Mouse (Mus musculus) kidney, adult 18-20 months (tissue): Measurements from ENCODE around the gene Dtnb.

Experiments used
- DNase-seq: peaks from one replicate; pipeline ENCODE4 v3.0.0; 2021

Dtnb gene

GRCm38 (mm10) chr12:3739749-3740704, 167.8 kb downstream of the Dtnb start:
- no peak for DNase-seq

GRCm38 (mm10) chr12:3740705-3741081, 168.5 kb downstream of the Dtnb start:
- DNase-seq: no peak

GRCm38 (mm10) chr12:3745432-3746105, 173.4 kb downstream of the Dtnb start:
- DNase-seq: peak; percentile 47

- no peak for DNase-seq
Observed at GRCm38 (mm10) chr12:3746369-3746768, 174.2 kb downstream of the Dtnb start.

DNA sequence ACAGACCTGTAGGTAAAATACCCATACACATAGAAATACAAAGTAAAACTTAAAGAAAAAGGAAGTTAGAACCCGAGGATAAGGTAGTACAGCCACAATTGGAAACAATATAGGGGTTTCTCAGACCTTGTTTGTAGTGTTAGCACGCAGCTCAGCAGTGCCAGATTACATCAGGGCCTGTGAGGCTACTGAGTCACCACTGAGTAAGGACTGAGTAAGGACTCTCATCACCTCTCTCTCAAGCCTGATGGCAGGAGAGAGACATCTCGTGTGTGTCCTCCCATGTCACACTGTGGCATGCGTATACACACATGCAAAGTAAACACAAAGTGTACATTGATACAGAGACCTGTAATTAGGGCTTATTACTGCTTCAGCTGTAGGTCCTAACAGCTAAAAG, 175.4 kb downstream of the Dtnb start:
- DNase-seq: no peak

DNA sequence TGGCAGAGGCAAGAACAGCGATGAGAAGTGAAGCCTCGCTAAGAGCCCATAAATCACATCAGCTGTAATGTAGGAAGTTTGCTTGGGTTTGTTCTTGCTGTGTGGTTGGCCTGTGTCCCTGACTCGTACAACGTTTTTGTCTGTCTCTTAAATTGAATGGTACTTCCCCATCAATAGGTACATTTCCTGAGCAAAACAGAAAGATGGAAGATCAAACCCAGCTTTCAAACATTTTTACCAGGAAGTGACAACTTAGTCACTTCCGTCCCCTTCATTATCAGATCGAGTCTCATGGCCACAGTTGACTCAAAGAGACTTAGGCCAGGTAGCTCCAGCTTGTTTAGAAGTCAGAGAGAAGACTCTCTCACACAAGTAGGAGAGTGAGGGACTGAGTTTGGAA, 183.3 kb downstream of the Dtnb start:
- no peak for DNase-seq

- DNase-seq: no peak
Observed at GRCm38 (mm10) chr12:3756216-3756615, 184.0 kb downstream of the Dtnb start.

GRCm38 (mm10) chr12:3758127-3758526, 185.9 kb downstream of the Dtnb start:
- no peak for DNase-seq

GRCm38 (mm10) chr12:3759419-3759818, 187.2 kb downstream of the Dtnb start:
- peak; percentile 63 for DNase-seq

DNA sequence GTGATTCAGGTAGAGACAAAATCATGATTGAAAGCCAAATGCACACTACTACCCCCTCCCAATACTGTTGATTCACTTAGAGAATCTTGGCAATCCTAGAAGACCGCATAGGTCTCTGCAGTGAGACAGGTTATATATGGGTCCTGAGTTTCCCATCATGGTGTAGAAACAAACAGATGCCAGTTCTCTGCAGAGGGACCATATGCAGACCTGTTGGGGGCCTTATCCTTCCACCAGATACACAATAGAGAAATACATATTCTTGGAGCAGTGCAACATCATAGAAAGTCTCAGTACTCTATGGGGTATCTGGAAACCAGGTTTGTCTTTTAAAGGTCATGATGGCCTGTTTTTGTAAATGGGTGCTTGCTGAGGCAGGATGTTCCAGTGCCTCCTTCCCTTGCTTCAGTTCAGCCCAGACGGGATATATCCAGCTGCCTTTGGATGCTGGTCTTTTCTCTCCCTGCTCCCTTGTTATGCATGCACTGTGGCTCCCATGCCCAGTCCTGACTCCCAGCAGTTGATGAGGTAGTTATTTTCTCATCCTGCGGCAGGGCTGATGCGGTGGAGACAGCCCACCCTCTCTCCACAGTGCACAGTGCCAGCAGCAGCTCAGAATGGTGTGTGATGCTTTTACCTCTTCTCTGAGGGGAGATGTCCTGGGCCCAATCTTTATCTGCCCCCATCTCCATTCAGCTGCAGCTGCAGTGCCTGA, 188.9 kb downstream of the Dtnb start:
- no peak for DNase-seq

DNA sequence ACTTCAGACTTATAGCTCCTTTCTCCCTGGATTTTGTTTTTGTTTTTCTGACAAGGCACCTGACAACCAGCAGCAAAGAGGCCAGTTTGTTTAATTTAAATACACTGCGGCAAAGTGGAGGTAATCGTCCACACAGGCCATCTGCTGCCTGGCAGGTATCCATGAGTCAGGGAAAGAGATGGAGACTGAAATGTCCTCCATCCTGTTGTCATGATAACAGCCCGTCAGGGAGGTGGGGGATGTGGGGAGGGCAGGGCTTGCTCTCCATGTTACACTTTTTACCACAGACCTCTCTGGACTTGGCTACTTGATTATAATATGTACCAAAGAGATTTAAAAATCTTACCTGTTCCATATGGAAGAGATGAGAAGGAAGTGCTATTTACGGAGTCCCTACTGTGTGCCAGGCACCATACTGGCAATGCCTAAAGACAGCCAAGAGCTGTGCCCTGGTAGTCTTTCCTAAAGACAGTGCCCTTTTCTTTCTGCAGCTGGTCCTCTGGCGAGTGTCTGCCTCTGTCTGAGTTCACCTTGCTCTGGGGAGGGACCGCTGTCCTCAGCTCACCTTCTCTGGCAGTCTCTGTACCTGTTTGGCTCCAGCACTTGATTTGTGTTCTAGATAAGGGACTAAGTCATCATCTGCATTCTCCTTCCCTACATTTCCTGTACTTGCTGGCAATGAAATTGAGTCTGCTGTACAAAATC, 189.6 kb downstream of the Dtnb start:
- no peak for DNase-seq

DNA sequence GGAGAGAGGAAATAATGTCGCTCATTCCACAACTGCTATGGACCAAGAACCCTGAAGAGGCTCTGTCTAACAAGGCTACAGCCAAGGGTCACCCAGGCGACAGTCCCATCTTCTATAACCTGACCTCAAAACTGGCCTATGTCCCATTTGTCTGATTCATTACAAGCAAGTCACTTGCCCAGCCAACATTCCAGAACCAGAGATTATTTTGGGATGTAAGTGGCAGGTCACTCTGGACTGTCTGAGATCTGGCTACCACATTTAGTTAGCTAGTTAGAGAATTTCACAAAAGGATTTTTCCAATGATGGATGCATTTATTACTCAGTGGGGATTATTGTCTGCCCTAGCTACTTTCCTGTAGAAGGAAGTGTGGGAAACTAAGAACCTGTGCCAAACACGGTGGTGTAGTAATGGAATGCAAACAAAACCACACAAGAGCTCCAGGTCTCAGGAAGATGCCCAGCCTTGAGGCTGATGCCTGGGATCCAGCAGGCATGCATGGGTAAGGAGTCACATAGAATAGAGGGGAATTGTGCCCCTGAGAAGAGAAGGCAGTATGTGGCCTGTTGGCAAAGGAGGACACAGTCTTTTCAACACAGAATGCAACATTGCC, 192.1 kb downstream of the Dtnb start:
- DNase-seq: no peak

DNA sequence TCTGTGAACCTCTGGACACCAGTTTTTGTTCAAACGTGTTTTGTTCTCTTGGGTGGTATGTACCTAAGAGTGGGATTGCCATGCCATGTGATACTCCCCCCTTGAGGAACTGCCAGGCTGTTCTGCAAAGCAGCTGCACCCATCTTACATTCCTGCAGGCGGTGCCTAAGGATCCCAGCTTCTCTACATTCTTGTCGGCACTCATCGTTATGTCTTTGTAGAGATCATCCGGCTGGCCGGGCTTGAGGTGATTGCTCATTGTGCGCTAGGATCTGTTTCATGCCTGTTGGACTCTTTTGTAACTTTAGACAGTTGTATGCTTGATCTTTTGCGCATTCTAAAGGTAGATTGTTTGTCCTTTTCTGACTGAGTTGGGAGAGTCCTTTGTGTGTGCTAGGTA, 195.2 kb downstream of the Dtnb start:
- no peak for DNase-seq

DNA sequence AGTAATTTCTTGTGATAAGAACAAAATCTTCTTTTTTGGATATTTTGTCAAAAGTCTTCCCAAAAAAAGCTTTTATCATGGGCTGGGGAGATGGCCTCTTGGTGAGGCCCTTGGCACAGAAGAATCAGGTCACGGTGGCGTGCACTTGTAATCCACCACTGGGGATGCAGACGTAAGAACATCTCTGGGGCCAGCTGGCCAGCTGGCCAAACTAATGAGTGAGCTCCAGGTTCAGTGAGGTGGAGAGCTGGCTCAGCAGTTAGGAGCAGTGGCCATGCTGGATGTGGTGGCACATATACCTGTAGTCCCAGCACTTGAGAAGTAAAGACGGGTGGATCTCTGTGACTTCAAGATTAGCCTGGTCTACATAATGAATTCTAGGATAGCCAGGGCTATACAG, 196.2 kb downstream of the Dtnb start:
- DNase-seq: no peak

GRCm38 (mm10) chr12:3770546-3770945, 198.4 kb downstream of the Dtnb start:
- no peak for DNase-seq

- DNase-seq: no peak
Observed at GRCm38 (mm10) chr12:3771080-3771479, 198.9 kb downstream of the Dtnb start.

DNA sequence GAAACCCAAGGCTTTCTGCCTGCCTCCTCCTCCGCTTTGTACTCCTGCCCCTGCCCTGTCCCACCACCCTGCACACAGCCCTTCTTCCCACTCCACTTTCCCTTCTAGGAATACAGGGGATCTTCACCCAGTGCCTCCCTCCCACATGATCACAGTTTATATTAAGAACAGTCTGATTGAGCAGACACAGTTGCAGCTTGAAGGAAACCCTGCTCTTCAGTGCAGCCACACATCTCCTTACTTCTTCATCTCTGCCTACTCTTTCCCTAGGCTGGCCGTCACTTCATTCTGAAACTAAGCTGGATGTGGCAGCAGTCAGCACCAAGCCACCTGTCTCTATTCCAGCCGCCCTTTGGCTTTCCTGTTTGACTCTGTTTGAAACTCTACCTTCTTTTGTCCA, 201.5 kb downstream of the Dtnb start:
- DNase-seq: no peak

- no peak for DNase-seq
Observed at GRCm38 (mm10) chr12:3776015-3776414, 203.8 kb downstream of the Dtnb start.

GRCm38 (mm10) chr12:3777682-3778081, 205.5 kb downstream of the Dtnb start:
- peak; percentile 62 for DNase-seq

GRCm38 (mm10) chr12:3778286-3778685, 206.1 kb downstream of the Dtnb start:
- DNase-seq: no peak

DNA sequence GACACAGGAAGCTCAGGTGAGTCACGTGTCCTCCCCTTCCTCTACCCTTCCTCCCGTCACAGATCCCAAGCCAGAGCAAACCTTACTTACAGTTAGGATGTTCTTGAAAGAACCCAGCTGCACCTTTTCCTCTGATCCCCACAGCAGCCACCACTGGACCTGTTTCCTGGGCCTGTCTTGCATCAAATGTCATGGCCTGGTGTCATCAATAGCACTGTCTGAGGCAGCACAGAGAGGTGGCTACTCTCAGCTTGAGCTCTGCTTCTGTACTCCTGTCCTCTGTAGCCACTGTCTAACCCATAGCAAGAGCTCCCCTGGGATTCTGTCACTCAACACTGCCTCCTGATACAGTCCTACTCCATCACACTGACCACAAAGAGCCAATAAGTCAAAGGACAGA, 207.5 kb downstream of the Dtnb start:
- no peak for DNase-seq

GRCm38 (mm10) chr12:3780405-3780891, 208.3 kb downstream of the Dtnb start:
- peak; percentile 77 for DNase-seq
